Mouse (Mus musculus) ZHBTc4 (cell line): Measurements from ENCODE around the gene Med12l.
"Not testable (repeated sequence)": the region's sequence is repeated elsewhere in the genome, so short reads cannot be mapped to it uniquely, and the experiment has no call there.

Experiments used
- DNase-seq: peaks from one replicate; pipeline ENCODE4 v3.0.0-alpha.2; 2011; ENCODE audit warnings: low read depth, low spot score

Med12l gene

DNA sequence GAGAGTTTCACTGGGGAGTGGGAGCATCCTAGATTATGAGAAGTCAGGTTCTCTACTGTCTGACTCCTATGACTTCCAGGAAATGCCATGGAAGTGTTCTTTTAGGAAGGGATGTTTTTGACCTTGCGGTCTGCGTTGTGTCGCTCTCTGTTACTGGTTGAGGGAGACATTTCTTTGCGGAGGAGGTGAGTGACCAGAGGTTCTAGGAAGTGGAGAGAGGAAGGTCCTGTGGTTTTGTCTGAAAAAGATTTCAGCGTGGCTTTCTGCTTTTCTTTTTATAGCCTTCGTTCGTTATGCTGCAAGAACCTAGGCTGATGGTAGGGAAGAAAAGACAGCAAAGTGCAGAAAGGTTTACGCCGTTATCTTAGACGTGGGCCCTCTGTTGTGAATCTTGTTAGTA is 92.9 kb downstream of the Med12l start:
- no peak for DNase-seq

- no peak for DNase-seq
Measured at GRCm38 (mm10) chr3:59101218-59101986, 95.8 kb downstream of the Med12l start, which contains the start of gene Gpr171. Gene Gpr171 (minus strand): TSS chr3:59101821.

GRCm38 (mm10) chr3:59102146-59102545 is 96.5 kb downstream of the Med12l start:
- no peak for DNase-seq

DNA sequence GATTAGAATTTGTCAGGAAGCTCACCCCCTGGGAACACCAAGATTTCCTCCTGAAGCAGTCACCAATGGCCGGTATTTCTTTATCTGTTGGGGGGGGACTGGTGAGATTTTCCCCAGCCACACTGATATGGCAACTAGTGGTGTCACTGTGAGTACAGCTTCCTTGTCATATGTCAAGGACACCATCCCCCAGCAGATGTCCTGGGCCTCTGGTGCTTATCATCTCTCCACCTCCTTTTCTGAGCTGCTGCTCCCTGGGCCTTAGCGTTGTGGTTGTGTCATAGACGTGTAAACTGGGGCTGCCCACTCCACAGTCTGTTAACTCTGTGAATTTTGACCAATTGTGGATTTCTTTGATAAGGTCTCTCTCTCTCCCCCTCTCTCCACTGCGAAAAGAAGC is 98.8 kb downstream of the Med12l start:
- DNase-seq: no peak

DNA sequence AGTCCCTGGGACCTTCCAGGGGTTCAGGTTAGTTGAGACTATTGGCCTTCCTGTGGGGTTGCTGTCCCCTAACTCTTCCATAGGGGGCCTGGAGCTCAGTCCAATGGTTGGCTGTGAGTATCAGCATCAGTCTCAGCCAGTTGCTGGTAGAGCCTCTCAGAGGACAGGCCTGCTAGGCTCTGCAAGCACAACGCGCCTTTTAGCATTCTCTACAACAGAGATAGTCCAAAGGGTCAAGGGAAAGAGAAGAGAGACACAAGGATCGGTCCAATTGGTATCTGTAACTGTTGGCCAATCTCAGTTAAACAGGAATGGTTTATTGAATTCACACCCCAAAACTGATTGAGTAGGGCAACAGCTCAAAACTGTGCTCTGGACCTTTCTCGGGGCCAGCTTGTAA is 101.8 kb downstream of the Med12l start:
- no peak for DNase-seq

GRCm38 (mm10) chr3:59109834-59110233 is 104.2 kb downstream of the Med12l start:
- DNase-seq: peak; percentile 18

DNA sequence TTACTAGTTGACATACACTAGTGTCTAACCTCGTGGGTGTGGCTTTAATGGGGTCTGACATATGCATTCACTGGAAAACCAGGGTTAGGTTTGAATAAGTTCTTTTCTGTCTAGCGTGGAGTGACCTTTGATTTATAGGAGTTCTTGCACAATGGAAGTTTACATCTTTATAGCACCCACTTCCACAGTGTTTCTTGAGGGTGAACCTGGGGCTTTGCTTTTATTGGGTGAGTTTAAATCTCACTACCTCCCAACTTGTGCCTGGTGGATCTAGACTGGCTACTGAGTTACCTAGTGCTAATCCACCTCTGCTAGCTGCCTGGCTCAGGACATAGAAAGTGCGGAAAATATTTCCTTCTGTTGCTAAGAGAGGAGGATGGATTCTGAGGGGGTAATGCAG is 106.3 kb downstream of the Med12l start:
- no peak for DNase-seq

- DNase-seq: not testable (repeated sequence)
Measured at GRCm38 (mm10) chr3:59113291-59113690, 107.7 kb downstream of the Med12l start.

- DNase-seq: no peak
Measured at GRCm38 (mm10) chr3:59113973-59114517, 108.4 kb downstream of the Med12l start.

- DNase-seq: peak; percentile 64
Measured at GRCm38 (mm10) chr3:59121067-59121730, 115.6 kb downstream of the Med12l start.

DNA sequence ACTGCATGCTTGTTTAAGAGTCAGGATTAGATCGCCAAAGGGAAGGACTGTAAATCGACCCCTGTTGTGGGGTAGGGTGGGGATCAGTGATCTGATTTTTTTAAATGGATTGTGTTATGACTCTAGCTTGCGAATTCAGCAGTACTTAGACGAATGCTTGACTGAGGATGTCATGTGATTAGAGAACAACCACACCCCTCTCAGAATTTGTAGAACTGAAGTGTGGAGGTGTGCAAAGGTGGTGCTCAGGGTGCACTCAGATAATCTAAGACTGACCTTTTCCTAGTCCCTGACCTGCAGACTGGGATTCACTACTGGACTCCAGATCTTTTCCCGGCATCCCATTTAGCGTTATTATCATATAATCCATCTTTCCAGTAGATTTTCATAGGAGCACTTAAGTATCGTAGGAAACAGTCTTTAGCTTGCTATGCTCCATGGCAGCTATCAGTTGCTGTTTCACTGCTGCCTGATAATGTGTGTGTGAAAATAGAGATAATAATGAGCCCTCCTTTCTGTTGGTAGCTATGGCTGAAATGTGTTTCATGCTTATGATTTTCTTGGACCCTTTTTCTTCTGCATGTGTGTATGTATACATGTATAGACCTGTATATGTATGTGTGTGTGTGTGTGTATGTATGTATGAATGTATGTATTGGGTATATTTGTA is 116.3 kb downstream of the Med12l start:
- no peak for DNase-seq

- no peak for DNase-seq
Measured at GRCm38 (mm10) chr3:59125022-59125421, 119.4 kb downstream of the Med12l start.

- no peak for DNase-seq
Measured at GRCm38 (mm10) chr3:59125783-59126555, 120.3 kb downstream of the Med12l start.

DNA sequence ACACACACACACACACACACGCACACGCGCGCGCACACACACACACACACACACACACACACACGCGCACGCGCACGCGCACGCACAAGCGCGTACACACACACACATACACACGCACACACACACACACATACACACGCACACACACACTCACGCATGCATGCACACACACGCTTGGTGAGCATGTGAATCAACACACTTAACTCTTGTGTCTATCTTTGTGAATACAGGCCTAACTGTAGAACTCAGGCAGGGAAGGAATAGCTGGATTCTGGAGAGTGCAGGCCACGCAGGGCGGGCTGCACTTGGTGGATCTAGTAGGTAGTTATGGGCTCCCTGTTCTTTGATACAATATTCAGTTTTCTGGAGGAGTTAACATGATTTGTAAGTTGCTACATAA is 123.1 kb downstream of the Med12l start:
- DNase-seq: no peak

GRCm38 (mm10) chr3:59129547-59129946 is 123.9 kb downstream of the Med12l start:
- DNase-seq: no peak

DNA sequence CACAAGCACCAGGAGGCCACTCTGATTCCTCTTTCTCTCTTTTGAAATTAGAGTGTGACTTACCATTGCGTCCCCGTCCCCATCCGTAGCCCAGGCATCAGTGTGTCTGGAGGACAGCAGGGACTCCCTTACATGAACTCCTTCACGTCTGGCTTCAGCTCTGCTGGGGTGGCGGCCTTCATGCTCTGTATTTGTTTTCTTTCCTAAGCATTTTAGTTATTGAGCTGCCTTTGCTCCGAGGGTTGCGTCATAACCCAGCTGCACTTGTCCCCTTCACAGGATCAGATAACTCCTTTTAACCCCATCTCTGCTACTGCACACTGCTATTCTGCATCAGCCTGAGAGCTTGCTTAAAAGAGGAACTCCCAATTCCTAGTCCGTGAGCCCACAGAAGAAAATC is 124.8 kb downstream of the Med12l start:
- DNase-seq: no peak

- no peak for DNase-seq
Measured at GRCm38 (mm10) chr3:59131081-59131480, 125.5 kb downstream of the Med12l start.

DNA sequence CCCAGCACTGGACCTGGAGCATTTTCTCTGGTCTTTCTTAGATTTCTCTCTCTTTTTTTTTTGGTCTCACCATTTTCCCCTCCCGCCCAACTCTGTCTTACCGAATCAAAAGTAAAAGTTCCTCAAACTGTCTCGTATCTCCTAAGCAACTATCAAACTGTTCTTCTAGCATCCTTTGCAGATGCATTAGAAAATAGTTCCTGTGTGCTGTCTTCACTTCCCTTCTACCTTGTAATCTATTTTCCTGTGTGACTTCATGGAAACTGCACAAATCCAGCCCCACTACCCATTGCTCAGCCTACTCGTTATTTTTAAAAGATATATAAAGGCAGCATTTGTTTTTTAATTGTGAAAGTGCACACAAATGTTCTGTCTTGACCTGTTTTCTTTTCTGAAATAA is 126.3 kb downstream of the Med12l start:
- no peak for DNase-seq

DNA sequence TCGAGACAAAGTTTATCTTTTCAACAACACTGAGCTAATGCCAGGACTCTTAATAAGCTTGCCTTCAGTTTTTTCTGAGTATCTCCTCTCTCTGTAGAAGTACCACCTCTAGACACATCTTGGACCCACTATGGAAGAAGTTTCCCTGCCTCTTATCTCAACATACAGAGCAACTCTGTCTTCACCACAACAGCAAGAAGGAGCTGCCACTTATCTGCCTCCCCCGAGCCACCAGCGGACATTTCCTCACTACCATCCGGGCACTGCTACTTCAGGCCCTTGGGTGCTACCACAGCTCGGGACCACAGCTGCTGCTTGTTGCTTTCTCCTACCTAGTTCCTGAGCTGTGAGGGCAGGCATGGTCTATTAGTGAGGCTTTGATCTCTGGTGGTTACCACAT is 127.6 kb downstream of the Med12l start:
- DNase-seq: no peak

DNA sequence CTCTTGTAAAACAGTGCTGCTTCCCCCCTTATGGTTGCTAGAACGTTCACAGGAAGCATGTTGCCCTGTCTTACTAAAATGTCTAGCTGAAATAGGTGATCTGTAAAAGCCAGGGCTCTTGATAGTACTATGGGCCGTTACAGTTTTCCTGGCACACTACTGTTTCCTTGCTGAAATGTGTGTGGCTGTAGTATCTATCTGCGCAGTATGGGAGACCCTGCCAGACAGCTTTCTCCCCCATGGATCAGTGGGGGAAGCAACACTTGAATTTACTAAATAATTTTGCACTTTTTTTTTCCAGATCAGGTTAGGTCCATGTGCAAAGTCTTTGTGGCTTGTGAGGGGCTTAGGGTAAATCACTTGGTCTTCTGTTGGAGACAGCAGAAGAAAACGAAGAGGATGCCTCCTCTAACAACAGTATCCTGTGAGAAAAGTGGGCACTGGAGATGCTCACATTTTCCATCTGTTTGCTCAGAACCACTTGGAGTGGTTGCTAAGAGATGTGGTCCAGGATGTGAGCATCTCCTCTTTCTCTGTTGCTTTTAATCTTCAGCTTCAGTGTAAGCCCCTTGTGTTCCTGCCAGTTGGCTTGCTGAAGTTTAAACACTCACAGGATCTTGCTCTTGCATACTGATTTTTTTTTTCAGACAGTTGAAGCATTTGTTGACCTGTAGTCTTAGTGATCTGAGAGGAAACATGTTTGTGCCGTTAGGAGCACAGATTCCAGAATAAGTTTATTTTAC is 130.5 kb downstream of the Med12l start:
- DNase-seq: no peak

DNA sequence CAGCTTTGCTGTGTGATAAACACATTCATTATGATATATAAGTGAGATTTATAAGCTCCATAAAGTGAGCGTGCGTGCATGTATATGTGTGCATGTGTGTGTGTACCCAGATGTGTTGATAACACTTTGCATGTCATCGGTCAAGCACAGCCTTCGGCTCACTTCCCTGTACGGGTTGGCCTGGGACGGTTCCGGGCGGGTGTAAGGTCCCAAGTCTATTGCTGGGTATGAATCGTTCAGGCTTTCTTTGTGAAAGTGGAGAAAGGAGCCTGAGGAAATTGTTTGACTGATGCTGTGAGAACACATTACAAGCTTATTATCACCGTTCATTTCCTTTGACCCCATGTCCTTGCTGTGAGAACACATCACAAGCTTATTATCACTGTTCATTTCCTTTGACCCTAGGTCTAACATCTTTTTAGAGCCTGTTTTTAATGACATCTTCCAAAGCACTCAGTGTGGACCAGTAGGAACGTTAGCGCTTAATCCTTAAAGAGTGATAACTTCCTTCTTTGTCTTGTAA is 133.4 kb downstream of the Med12l start:
- DNase-seq: no peak
